12 mouse cellular contexts compared by ENCODE assay signal in the genomic region with DNA sequence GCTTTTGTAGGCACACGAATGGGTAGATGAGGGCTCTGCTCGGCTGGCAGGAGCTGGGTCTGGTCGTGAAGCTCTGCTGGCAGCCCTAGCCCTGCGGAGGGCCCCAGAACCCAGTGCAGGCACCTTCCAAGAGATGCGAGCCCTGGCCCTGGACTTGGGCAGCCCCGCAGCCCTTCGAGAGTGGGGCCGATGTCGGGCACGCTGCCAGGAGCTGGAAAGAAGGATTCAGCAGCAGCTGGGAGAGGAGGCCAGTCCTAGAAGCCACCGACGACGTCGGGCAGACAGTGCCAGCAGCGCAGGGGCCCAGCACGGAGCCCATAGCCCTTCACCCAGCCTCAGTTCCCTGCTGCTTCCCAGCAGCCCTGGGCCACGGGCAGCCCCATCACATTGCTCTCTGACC. TPM values are rescaled to one million over a fixed set of nuclear protein-coding genes. Genes with fewer than 3 reads are reported as not detected.
DNase-seq lines count a peak whose midpoint lies in the region; ATAC-seq and TF ChIP-seq lines count a peak whose summit lies in the region.
"Had no signal": no experiment of that assay in that cellular context is flagged by ENCODE, and none has a peak within 500 bp of the region (broad histone marks: within the 10 kb centered on the region; RNA-seq: fewer than 3 reads in every experiment).

No protein-coding gene starts in this region.

- 0 out of 2 replicates have a peak, but pooled peaks have one; percentile 38 for ATAC-seq in forebrain, embryonic 11.5 days (replicated peaks; ENCODE audit: low FRiP score)
- ATAC-seq in lung, embryonic 14.5 days (ENCODE audit: insufficient read depth): peak; percentile 33; the same call in 1 of the 2 replicates
- no peak for ATAC-seq in lung, postnatal 0 days
- ATAC-seq in midbrain, embryonic 13.5 days: peak; percentile 73

- H3K4me2 ChIP-seq in forebrain, embryonic 11.5 days (ENCODE audit: low read depth, low read length, severe bottlenecking): no peak overlapping the region
- H3K4me2 ChIP-seq in lung, embryonic 14.5 days: no peak overlapping the region
- no peak overlapping the region for H3K4me2 ChIP-seq in lung, postnatal 0 days (replicated peaks; ENCODE audit: low read depth, low read length)
- no peak overlapping the region for H3K4me2 ChIP-seq in midbrain, embryonic 13.5 days (replicated peaks)

- H3K4me3 ChIP-seq in forebrain, embryonic 11.5 days (ENCODE audit: low read depth, low read length): no peak overlapping the region
- no peak overlapping the region for H3K4me3 ChIP-seq in forebrain, embryonic 10.5 days
- no peak overlapping the region for H3K4me3 ChIP-seq in lung, embryonic 14.5 days (ENCODE audit: low read depth, low read length)
- no peak overlapping the region for H3K4me3 ChIP-seq in lung, postnatal 0 days (ENCODE audit: low read depth, low read length)
- no peak overlapping the region for H3K4me3 ChIP-seq in midbrain, embryonic 13.5 days (replicated peaks)
- H3K4me3 ChIP-seq: megakaryocyte, embryonic 14.5 days had no signal

- no peaks in the 10 kb centered on the region for H3K27me3 ChIP-seq in forebrain, embryonic 11.5 days (ENCODE audit: control insufficient read depth, insufficient read depth, low read length)
- H3K27me3 ChIP-seq in forebrain, embryonic 10.5 days (ENCODE audit: poor library complexity, severe bottlenecking): no peaks in the 10 kb centered on the region
- no peaks in the 10 kb centered on the region for H3K27me3 ChIP-seq in lung, embryonic 14.5 days (ENCODE audit: insufficient read depth, low read length)
- H3K27me3 ChIP-seq in lung, postnatal 0 days (replicated peaks; ENCODE audit: insufficient read depth, low read length): no peaks in the 10 kb centered on the region
- H3K27me3 ChIP-seq in midbrain, embryonic 13.5 days: no peaks in the 10 kb centered on the region
- H3K27me3 ChIP-seq: megakaryocyte, embryonic 14.5 days had no signal

- H3K4me1 ChIP-seq in forebrain, embryonic 11.5 days (replicated peaks; ENCODE audit: control insufficient read depth, insufficient read depth, low read length): no peaks in the 10 kb centered on the region
- H3K4me1 ChIP-seq in forebrain, embryonic 10.5 days: no peaks in the 10 kb centered on the region
- H3K4me1 ChIP-seq in lung, embryonic 14.5 days (ENCODE audit: insufficient read depth): no peaks in the 10 kb centered on the region
- no peaks in the 10 kb centered on the region for H3K4me1 ChIP-seq in lung, postnatal 0 days (ENCODE audit: insufficient read depth, low read depth, low read length)
- H3K4me1 ChIP-seq in midbrain, embryonic 13.5 days (replicated peaks): peaks cover 7% of the 10 kb centered on the region; the same call in 1 of the 2 replicates

- no peaks in the 10 kb centered on the region for H3K9me3 ChIP-seq in forebrain, embryonic 11.5 days (ENCODE audit: control insufficient read depth, low read length)
- no peaks in the 10 kb centered on the region for H3K9me3 ChIP-seq in forebrain, embryonic 10.5 days
- H3K9me3 ChIP-seq in lung, embryonic 14.5 days (ENCODE audit: low read depth, low read length): no peaks in the 10 kb centered on the region
- no peaks in the 10 kb centered on the region for H3K9me3 ChIP-seq in lung, postnatal 0 days (ENCODE audit: low read length)
- H3K9me3 ChIP-seq in midbrain, embryonic 13.5 days: no peaks in the 10 kb centered on the region
- H3K9me3 ChIP-seq: megakaryocyte, embryonic 14.5 days had no signal

- no peak for TF ChIP-seq CTCF in lung, embryonic 14.5 days (IDR thresholded peaks at IDR 0.05; ENCODE audit: low read depth)
- no peak for TF ChIP-seq CTCF in lung, postnatal 0 days (IDR thresholded peaks at IDR 0.05)

- H3K36me3 ChIP-seq in forebrain, embryonic 11.5 days (ENCODE audit: control insufficient read depth, insufficient read depth, low read length): peaks cover 31% of the 10 kb centered on the region
- H3K36me3 ChIP-seq in forebrain, embryonic 10.5 days (replicated peaks): peaks cover 97% of the 10 kb centered on the region
- peaks cover 95% of the 10 kb centered on the region for H3K36me3 ChIP-seq in lung, embryonic 14.5 days (ENCODE audit: insufficient read depth)
- H3K36me3 ChIP-seq in lung, postnatal 0 days (ENCODE audit: insufficient read depth, low read length): peaks cover 28% of the 10 kb centered on the region; the same call in 1 of the 2 replicates
- H3K36me3 ChIP-seq in midbrain, embryonic 13.5 days: peaks cover 92% of the 10 kb centered on the region

- 77% methylated on average over 17 of the region's 17 CpGs for WGBS in forebrain, embryonic 11.5 days
- WGBS in forebrain, embryonic 10.5 days: 75% methylated on average over 17 of the region's 17 CpGs
- WGBS in lung, embryonic 14.5 days: 51% methylated on average over 17 of the region's 17 CpGs
- 53% methylated on average over 15 of the region's 17 CpGs for WGBS in lung, postnatal 0 days
- WGBS in midbrain, embryonic 13.5 days: 57% methylated on average over 17 of the region's 17 CpGs

- no peak for TF ChIP-seq EP300 in lung, postnatal 0 days (IDR thresholded peaks at IDR 0.05)

- H3K9ac ChIP-seq in forebrain, embryonic 11.5 days (ENCODE audit: low read length): no peak overlapping the region
- no peak overlapping the region for H3K9ac ChIP-seq in lung, embryonic 14.5 days
- no peak overlapping the region for H3K9ac ChIP-seq in lung, postnatal 0 days (replicated peaks; ENCODE audit: low read depth)
- peak overlapping the region; percentile 19; the same call in 1 of the 2 replicates for H3K9ac ChIP-seq in midbrain, embryonic 13.5 days (replicated peaks)

- DNase-seq in forebrain, embryonic 11.5 days (ENCODE audit: low spot score): no peak
- DNase-seq in forebrain, embryonic 10.5 days (ENCODE audit: extremely low spot score, low spot score): no peak
- peak; percentile 60 for DNase-seq in lung, embryonic 14.5 days
- DNase-seq in lung, postnatal 0 days (ENCODE audit: low spot score): no peak
- DNase-seq in cerebellum, postnatal 14 days: peak; percentile 57 to 77
- no peak for DNase-seq in urinary bladder, postnatal 4 days (ENCODE audit: low spot score in 2 of 2)
- DNase-seq in layer of hippocampus, adult 18-20 months (ENCODE audit: low spot score in 2 of 2): no peak
- DNase-seq: gastrocnemius, postnatal 36 days; layer of hippocampus, adult 9-11 months had no signal

- no peak overlapping the region for H3K27ac ChIP-seq in forebrain, embryonic 11.5 days (ENCODE audit: low read depth, low read length)
- no peak overlapping the region for H3K27ac ChIP-seq in forebrain, embryonic 10.5 days
- H3K27ac ChIP-seq in lung, embryonic 14.5 days (ENCODE audit: low read depth): no peak overlapping the region
- no peak overlapping the region for H3K27ac ChIP-seq in lung, postnatal 0 days (ENCODE audit: low read length)
- H3K27ac ChIP-seq in midbrain, embryonic 13.5 days: peak overlapping the region; percentile 51

RNA-seq across cellular contexts. Expression of gene Arhgef40, which starts 12.3 kb away (rescaled TPM):
- polyA plus RNA-seq in forebrain, embryonic 11.5 days (2014; fragmentation: Nextera tagmentation; extraction: Ambion mirVana): 93.3 and 99.7 TPM in 2 replicates
- polyA plus RNA-seq in forebrain, embryonic 10.5 days (2016; fragmentation: Nextera tagmentation; extraction: Ambion mirVana): 97.5 and 102 TPM in 2 replicates
- polyA plus RNA-seq in lung, embryonic 14.5 days (2014; fragmentation: Nextera tagmentation; extraction: Ambion mirVana): 96.8 and 108 TPM in 2 replicates
- 46.3 and 56.6 TPM in 2 replicates for polyA plus RNA-seq in lung, postnatal 0 days (2015; fragmentation: Nextera tagmentation; extraction: Ambion mirVana)
- polyA plus RNA-seq in midbrain, embryonic 13.5 days (2015; fragmentation: Nextera tagmentation; extraction: Ambion mirVana): 82.2 and 86.2 TPM in 2 replicates
- total RNA-seq in layer of hippocampus, adult 18-20 months (2021): 10 to 100 TPM; 25.8 to 30.0 TPM

RNA-seq across cellular contexts. Expression of gene Tmem253, which starts 18.6 kb away (rescaled TPM):
- polyA plus RNA-seq in forebrain, embryonic 11.5 days (2014; fragmentation: Nextera tagmentation; extraction: Ambion mirVana): 0.92 and 0.95 TPM in 2 replicates
- 0.63 and 0.96 TPM in 2 replicates for polyA plus RNA-seq in forebrain, embryonic 10.5 days (2016; fragmentation: Nextera tagmentation; extraction: Ambion mirVana)
- 0.35 and 0.74 TPM in 2 replicates for polyA plus RNA-seq in lung, embryonic 14.5 days (2014; fragmentation: Nextera tagmentation; extraction: Ambion mirVana)
- 0.66 and 0.96 TPM in 2 replicates for polyA plus RNA-seq in lung, postnatal 0 days (2015; fragmentation: Nextera tagmentation; extraction: Ambion mirVana)
- polyA plus RNA-seq in midbrain, embryonic 13.5 days (2015; fragmentation: Nextera tagmentation; extraction: Ambion mirVana): 0.82 and 0.92 TPM in 2 replicates
- under 1 TPM; 0.63 to 0.92 TPM for total RNA-seq in layer of hippocampus, adult 18-20 months (2021)

RNA-seq across cellular contexts. Expression of gene Zfp219, which starts 23.7 kb away (rescaled TPM):
- 105 and 116 TPM in 2 replicates for polyA plus RNA-seq in forebrain, embryonic 11.5 days (2014; fragmentation: Nextera tagmentation; extraction: Ambion mirVana)
- 85.4 and 87.6 TPM in 2 replicates for polyA plus RNA-seq in forebrain, embryonic 10.5 days (2016; fragmentation: Nextera tagmentation; extraction: Ambion mirVana)
- 25.8 and 28.3 TPM in 2 replicates for polyA plus RNA-seq in lung, embryonic 14.5 days (2014; fragmentation: Nextera tagmentation; extraction: Ambion mirVana)
- polyA plus RNA-seq in lung, postnatal 0 days (2015; fragmentation: Nextera tagmentation; extraction: Ambion mirVana): 23.0 and 24.1 TPM in 2 replicates
- 56.0 and 63.6 TPM in 2 replicates for polyA plus RNA-seq in midbrain, embryonic 13.5 days (2015; fragmentation: Nextera tagmentation; extraction: Ambion mirVana)
- total RNA-seq in layer of hippocampus, adult 18-20 months (2021): 10 to 100 TPM; 42.3 to 44.2 TPM

RNA-seq across cellular contexts. Expression of gene Olfr221, which starts 45.4 kb away (rescaled TPM):
- not detected in 2 replicates for polyA plus RNA-seq in forebrain, embryonic 11.5 days (2014; fragmentation: Nextera tagmentation; extraction: Ambion mirVana)
- polyA plus RNA-seq in forebrain, embryonic 10.5 days (2016; fragmentation: Nextera tagmentation; extraction: Ambion mirVana): not detected in 2 replicates
- not detected in 2 replicates for polyA plus RNA-seq in lung, embryonic 14.5 days (2014; fragmentation: Nextera tagmentation; extraction: Ambion mirVana)
- polyA plus RNA-seq in lung, postnatal 0 days (2015; fragmentation: Nextera tagmentation; extraction: Ambion mirVana): 0.08 TPM in 1 of 2 replicates, not detected in the other
- polyA plus RNA-seq in midbrain, embryonic 13.5 days (2015; fragmentation: Nextera tagmentation; extraction: Ambion mirVana): not detected in 2 replicates
- total RNA-seq in layer of hippocampus, adult 18-20 months (2021): not detected
- total RNA-seq: gastrocnemius, postnatal 36 days had no signal
- polyA plus RNA-seq: limb, embryonic 14.5 days had no signal

Comparison
In these comparisons a context has a peak if more than half of its experiments do, and no peak if none do; other contexts are left out.
1. DNase-seq: peak in lung, embryonic 14.5 days (single experiment) and cerebellum, postnatal 14 days (2 of 2); none in forebrain, embryonic 11.5 days (single experiment), forebrain, embryonic 10.5 days (single experiment), lung, postnatal 0 days (single experiment), urinary bladder, postnatal 4 days (0 of 2) and layer of hippocampus, adult 18-20 months (0 of 2).